Mouse (Mus musculus) ES-E14 (cell line): ENCODE measurements at regions not wholly inside any gene's neighbourhood (a gene's known extent, or its start where the extent isn't known, plus 50 kb on each side); places are given as distances from the start of the nearest gene placed in this dataset.

Experiments used
- DNase-seq: peaks from one replicate; pipeline ENCODE4 v3.0.0-alpha.2; 2013; ENCODE audit warnings: low read depth, low spot score
- H3K27ac ChIP-seq: 2 replicates; pipeline ENCODE4 v1.5.1; 2012; ENCODE audit warnings: low read depth, mild to moderate bottlenecking, low read length, moderate library complexity, mixed read lengths; ENCODE audit not compliant: poor library complexity, insufficient read depth, severe bottlenecking
- H3K36me3 ChIP-seq: 2 replicates; pipeline ENCODE4 v1.6.1; 2012; ENCODE audit warnings: mild to moderate bottlenecking, low read length, moderate library complexity, mixed read lengths; ENCODE audit not compliant: control insufficient read depth, poor library complexity, insufficient read depth, severe bottlenecking
- H3K4me1 ChIP-seq, 2 experiments: fragments of 150-350 bp in 1 of 2; sonication (generic) in 1 of 2; 2 replicates each; pipeline ENCODE4 v1.6.1; 2012; ENCODE audit warnings: low read length in 2 of 2, mild to moderate bottlenecking in 1 of 2, mixed read lengths in 1 of 2; ENCODE audit not compliant: control insufficient read depth in 2 of 2, insufficient read depth in 2 of 2, poor library complexity in 1 of 2
- H3K4me3 ChIP-seq, 2 experiments: fragments of 150-350 bp in 1 of 2; sonication (generic) in 1 of 2; 2 replicates each; pipeline ENCODE4 v1.5.1; 2012; ENCODE audit warnings: low read length in 2 of 2, low read depth in 1 of 2, mild to moderate bottlenecking in 1 of 2, mixed read lengths in 1 of 2; ENCODE audit not compliant: insufficient read depth in 1 of 2, poor library complexity in 1 of 2, severe bottlenecking in 1 of 2
- H3K9ac ChIP-seq: 2 replicates; pipeline ENCODE4 v1.6.1; 2012; ENCODE audit warnings: low read depth, mild to moderate bottlenecking, low read length, mixed read lengths; ENCODE audit not compliant: poor library complexity, insufficient read depth, severe bottlenecking
- H3K9me3 ChIP-seq: fragments of 150-350 bp; sonication (generic); 2 replicates; pipeline ENCODE4 v1.6.1; 2012; ENCODE audit warnings: low read depth, mild to moderate bottlenecking, low read length; ENCODE audit not compliant: control insufficient read depth, insufficient read depth
- CHD2 ChIP-seq: IDR thresholded peaks from 2 replicates; pipeline ENCODE4 v1.6.1; 2014; ENCODE audit warnings: mild to moderate bottlenecking, low read depth, low read length, inconsistent platforms
- HCFC1 ChIP-seq: IDR thresholded peaks from 2 replicates; pipeline ENCODE4 v1.6.1; 2012; ENCODE audit warnings: low read length, inconsistent platforms, borderline replicate concordance; ENCODE audit not compliant: insufficient read depth
- MAFK ChIP-seq: IDR thresholded peaks from 2 replicates; pipeline ENCODE4 v1.6.1; 2014; ENCODE audit warnings: mild to moderate bottlenecking, low read depth, low read length, inconsistent platforms; ENCODE audit not compliant: insufficient read depth
- ZC3H11A ChIP-seq: IDR thresholded peaks from 2 replicates; pipeline ENCODE4 v1.6.1; 2012; ENCODE audit warnings: low read depth, mild to moderate bottlenecking, inconsistent platforms, low read length, borderline replicate concordance
- ZNF384 ChIP-seq: IDR thresholded peaks from 2 replicates; pipeline ENCODE4 v1.6.1; 2012; ENCODE audit warnings: low read depth, low read length, inconsistent platforms
- in situ Hi-C, 2 experiments: fragments of 600-800 bp; cut with MboI; formaldehyde crosslinking; loops; one replicate each; pipeline ENCODE4 v1.15.1; 2025; ENCODE audit warnings: low sequenced_read_pairs in 2 of 2, inconsistent platforms in 1 of 2; ENCODE audit not compliant: unreplicated experiment in 2 of 2

DNA sequence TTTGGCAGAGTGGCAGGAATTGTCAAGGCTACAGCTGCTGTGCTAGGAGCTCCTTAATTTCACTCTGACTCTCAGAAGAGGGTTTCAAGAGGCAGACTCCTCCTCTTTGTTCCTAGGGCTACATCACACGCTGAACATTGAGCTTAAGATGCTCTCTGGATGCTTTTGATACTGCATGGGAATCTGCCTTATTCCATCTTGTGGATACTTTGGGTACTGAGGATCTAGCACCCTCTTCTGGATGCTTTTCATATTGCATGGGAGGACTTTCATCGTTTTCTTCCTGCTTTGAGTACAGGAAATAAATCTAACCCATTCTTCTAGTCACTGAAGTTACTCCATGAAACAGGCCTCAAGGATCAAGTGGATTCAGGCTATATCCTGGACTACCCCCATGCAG lies 513.9 kb upstream of the Dsel start:
- Histone ChIP-seq H3K4me1 (no peaks in the 10 kb centered on the region), H3K9me3 (no peaks in the 10 kb centered on the region), H3K9ac (no peak overlapping the region), H3K36me3 (no peaks in the 10 kb centered on the region), H3K27ac (no peak overlapping the region), H3K4me3 (no peak overlapping the region)
- peak; percentile 51 for DNase-seq
- peak; percentile 55; the same call in 1 of the 2 replicates for TF ChIP-seq ZC3H11A
- TF ChIP-seq HCFC1: no peak
- TF ChIP-seq CHD2: no peak
- no peak for TF ChIP-seq MAFK
- no peak for TF ChIP-seq ZNF384
- in situ Hi-C loops: loop anchor here in 1 of 2 experiments (10.0 kb wide), 2 partner anchors 524 to 714 kb away; no protein-coding TSS in a partner anchor

DNA sequence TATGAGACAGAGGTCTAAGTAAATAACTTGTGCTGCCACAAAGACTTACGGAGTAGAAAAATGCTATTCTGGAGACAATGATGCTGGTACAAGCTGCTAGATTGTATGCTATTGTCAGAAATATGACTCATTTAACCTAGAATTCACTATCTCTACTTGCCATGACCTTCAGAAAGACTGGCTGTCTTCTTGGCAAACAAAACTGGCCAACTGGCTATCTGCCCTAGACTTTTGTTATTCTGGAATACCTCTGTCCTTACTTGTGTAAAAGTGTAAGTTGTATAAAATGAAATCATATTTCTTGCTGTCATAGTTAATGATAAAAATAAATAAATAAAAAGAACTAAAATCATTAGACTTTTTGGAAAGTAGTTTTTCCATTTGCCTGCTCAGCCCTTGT lies 491.1 kb upstream of the Dsel start:
- no peak overlapping the region for H3K27ac ChIP-seq
- TF ChIP-seq MAFK (no peak), HCFC1 (no peak), ZNF384 (no peak), CHD2 (no peak), ZC3H11A (no peak)
- H3K9ac ChIP-seq: no peak overlapping the region
- in situ Hi-C loops: loop anchor here in 1 of 2 experiments (25.0 kb wide), 1 partner anchor 694 kb away; no protein-coding TSS in a partner anchor
- H3K4me1 ChIP-seq: no peaks in the 10 kb centered on the region
- no peaks in the 10 kb centered on the region for H3K9me3 ChIP-seq
- no peak overlapping the region for H3K4me3 ChIP-seq
- H3K36me3 ChIP-seq: no peaks in the 10 kb centered on the region
- no peak for DNase-seq
